Mouse (Mus musculus): ENCODE measurements around the gene Nsa2. TPM values are rescaled to one million over a fixed set of nuclear protein-coding genes. Genes with fewer than 3 reads are reported as not detected.
"Not testable (repeated sequence)": the region's sequence is repeated elsewhere in the genome, so short reads cannot be mapped to it uniquely, and the experiment has no call there.

Nsa2 gene
- polyA plus RNA-seq, 1 experiment from 2014 or later, result 30.4 TPM

GRCm38 (mm10) chr13:97121341-97121740 lies 16.4 kb downstream of the Nsa2 start:
- Histone ChIP-seq H3K4me3 (ENCODE audit: low read depth, low read length) (no peak overlapping the region), H3K27ac (ENCODE audit: low read depth) (no peak overlapping the region), H3K4me1 (ENCODE audit: insufficient read depth) (no peaks in the 10 kb centered on the region), H3K27me3 (ENCODE audit: insufficient read depth, low read length) (no peaks in the 10 kb centered on the region), H3K9ac (replicated peaks) (no peak overlapping the region), H3K9me3 (ENCODE audit: low read length) (no peaks in the 10 kb centered on the region), H3K36me3 (replicated peaks; ENCODE audit: insufficient read depth, low read length) (no peaks in the 10 kb centered on the region), H3K4me2 (ENCODE audit: low read depth, low read length) (no peak overlapping the region)
- ATAC-seq (no peak), DNase-seq (no peak)
- no peak for TF ChIP-seq CTCF (IDR thresholded peaks at IDR 0.05; ENCODE audit: low read depth)
- no peak for TF ChIP-seq EP300 (IDR thresholded peaks at IDR 0.05; ENCODE audit: low read depth)
- 72% methylated on average over 3 of the region's 3 CpGs for WGBS (ENCODE audit: insufficient replicate concordance)

GRCm38 (mm10) chr13:97109046-97109445 lies 28.7 kb downstream of the Nsa2 start:
- no peak overlapping the region for H3K4me3 ChIP-seq (ENCODE audit: low read depth, low read length)
- H3K4me2 ChIP-seq (ENCODE audit: low read depth, low read length), result no peak overlapping the region
- no peaks in the 10 kb centered on the region for H3K4me1 ChIP-seq (ENCODE audit: insufficient read depth)
- no peak overlapping the region for H3K27ac ChIP-seq (ENCODE audit: low read depth)
- 75% methylated on average over 4 of the region's 4 CpGs for WGBS (ENCODE audit: insufficient replicate concordance)
- no peaks in the 10 kb centered on the region for H3K27me3 ChIP-seq (ENCODE audit: insufficient read depth, low read length)
- no peaks in the 10 kb centered on the region for H3K36me3 ChIP-seq (replicated peaks; ENCODE audit: insufficient read depth, low read length)
- TF ChIP-seq EP300 (IDR thresholded peaks at IDR 0.05; ENCODE audit: low read depth) (no peak), CTCF (IDR thresholded peaks at IDR 0.05; ENCODE audit: low read depth) (no peak)
- H3K9ac ChIP-seq (replicated peaks), result no peak overlapping the region
- no peaks in the 10 kb centered on the region for H3K9me3 ChIP-seq (ENCODE audit: low read length)
- DNase-seq, result no peak
- ATAC-seq, result no peak

- not testable (repeated sequence) for H3K9me3 ChIP-seq (ENCODE audit: low read length); ATAC-seq; H3K4me1 ChIP-seq (ENCODE audit: insufficient read depth); H3K36me3 ChIP-seq (replicated peaks; ENCODE audit: insufficient read depth, low read length); H3K9ac ChIP-seq (replicated peaks); H3K27ac ChIP-seq (ENCODE audit: low read depth); H3K4me3 ChIP-seq (ENCODE audit: low read depth, low read length); DNase-seq; H3K4me2 ChIP-seq (ENCODE audit: low read depth, low read length); H3K27me3 ChIP-seq (ENCODE audit: insufficient read depth, low read length)
- 88% methylated on average over 4 of the region's 4 CpGs for WGBS (ENCODE audit: insufficient replicate concordance)
Measured at GRCm38 (mm10) chr13:97107721-97108120, 30.0 kb downstream of the Nsa2 start.

- DNase-seq (no peak), ATAC-seq (no peak)
- TF ChIP-seq CTCF (IDR thresholded peaks at IDR 0.05; ENCODE audit: low read depth) (no peak), EP300 (IDR thresholded peaks at IDR 0.05; ENCODE audit: low read depth) (no peak)
- Histone ChIP-seq H3K4me3 (ENCODE audit: low read depth, low read length) (no peak overlapping the region), H3K27ac (ENCODE audit: low read depth) (no peak overlapping the region), H3K36me3 (replicated peaks; ENCODE audit: insufficient read depth, low read length) (no peaks in the 10 kb centered on the region), H3K4me1 (ENCODE audit: insufficient read depth) (no peaks in the 10 kb centered on the region), H3K4me2 (ENCODE audit: low read depth, low read length) (no peak overlapping the region), H3K9me3 (ENCODE audit: low read length) (no peaks in the 10 kb centered on the region), H3K27me3 (ENCODE audit: insufficient read depth, low read length) (no peaks in the 10 kb centered on the region), H3K9ac (replicated peaks) (no peak overlapping the region)
- WGBS (ENCODE audit: insufficient replicate concordance), result 76% methylated on average over 7 of the region's 7 CpGs
Measured at GRCm38 (mm10) chr13:97104996-97105395, 32.7 kb downstream of the Nsa2 start.

GRCm38 (mm10) chr13:97099187-97099852 lies 38.4 kb downstream of the Nsa2 start, which contains the start of gene Gm6169:
Gene Gm6169 (minus strand): TSS chr13:97099237.
- Histone ChIP-seq H3K4me3 (ENCODE audit: low read depth, low read length) (no peak within 1 kb of the TSS), H3K36me3 (replicated peaks; ENCODE audit: insufficient read depth, low read length) (no peaks in the 10 kb centered on the region), H3K4me2 (ENCODE audit: low read depth, low read length) (no peak within 1 kb of the TSS), H3K4me1 (ENCODE audit: insufficient read depth) (no peaks in the 10 kb centered on the region), H3K9ac (replicated peaks) (no peak within 1 kb of the TSS), H3K9me3 (ENCODE audit: low read length) (no peaks in the 10 kb centered on the region), H3K27me3 (ENCODE audit: insufficient read depth, low read length) (no peaks in the 10 kb centered on the region), H3K27ac (ENCODE audit: low read depth) (no peak within 1 kb of the TSS)
- TF ChIP-seq EP300 (IDR thresholded peaks at IDR 0.05; ENCODE audit: low read depth) (no peak), CTCF (IDR thresholded peaks at IDR 0.05; ENCODE audit: low read depth) (peak; percentile 77)
- DNase-seq, result peak; percentile 51
- 72% methylated on average over 19 of the region's 22 CpGs for WGBS (ENCODE audit: insufficient replicate concordance)
- ATAC-seq, result no peak

- Histone ChIP-seq H3K27me3 (ENCODE audit: insufficient read depth, low read length) (no peaks in the 10 kb centered on the region), H3K9ac (replicated peaks) (no peak overlapping the region), H3K27ac (ENCODE audit: low read depth) (no peak overlapping the region), H3K4me1 (ENCODE audit: insufficient read depth) (no peaks in the 10 kb centered on the region), H3K9me3 (ENCODE audit: low read length) (no peaks in the 10 kb centered on the region), H3K36me3 (replicated peaks; ENCODE audit: insufficient read depth, low read length) (no peaks in the 10 kb centered on the region), H3K4me3 (ENCODE audit: low read depth, low read length) (no peak overlapping the region), H3K4me2 (ENCODE audit: low read depth, low read length) (no peak overlapping the region)
- TF ChIP-seq EP300 (IDR thresholded peaks at IDR 0.05; ENCODE audit: low read depth), result no peak
- no peak for TF ChIP-seq CTCF (IDR thresholded peaks at IDR 0.05; ENCODE audit: low read depth)
- 65% methylated on average over 4 of the region's 4 CpGs for WGBS (ENCODE audit: insufficient replicate concordance)
- DNase-seq (no peak), ATAC-seq (no peak)
Measured at GRCm38 (mm10) chr13:97095726-97096125, 42.0 kb downstream of the Nsa2 start.

All from liver, postnatal 0 days (tissue).